ENCODE assay signal across 8 mouse cellular contexts in genomic region chr10:19015257-19015862, GRCm38 (mm10). TPM values are rescaled to one million over a fixed set of nuclear protein-coding genes. Genes with fewer than 3 reads are reported as not detected.
DNase-seq lines count a peak whose midpoint lies in the region; ATAC-seq lines count a peak whose summit lies in the region.

TSS of gene Tnfaip3 (minus strand) at chr10:19015657.

- H3K4me1 ChIP-seq in hindbrain, embryonic 12.5 days, result peaks cover 9% of the 10 kb centered on the region; the same call in 1 of the 2 replicates

- H3K4me2 ChIP-seq in hindbrain, embryonic 12.5 days (replicated peaks), result peak within 1 kb of the TSS; percentile 87

- 0% methylated on average over 38 of the region's 38 CpGs for WGBS in hindbrain, embryonic 12.5 days

- peak; percentile 96 for ATAC-seq in hindbrain, embryonic 12.5 days (ENCODE audit: low FRiP score)

- H3K9me3 ChIP-seq in hindbrain, embryonic 12.5 days (replicated peaks), result no peaks in the 10 kb centered on the region

- H3K4me3 ChIP-seq in hindbrain, embryonic 12.5 days, result peak within 1 kb of the TSS; percentile 85

- peaks cover 6% of the 10 kb centered on the region for H3K27me3 ChIP-seq in hindbrain, embryonic 12.5 days

- H3K9ac ChIP-seq in hindbrain, embryonic 12.5 days, result peak within 1 kb of the TSS; percentile 87

- DNase-seq in Muller cell, postnatal 12 days (ENCODE audit: inconsistent ontology term), result peak; percentile 98
- DNase-seq in cerebellum, adult 9-11 months, result peak; percentile 93
- DNase-seq in frontal cortex, postnatal 10 days (ENCODE audit: low spot score in 2 of 2), result peak; percentile 86 to 95
- peak; percentile 95 to 96 for DNase-seq in layer of hippocampus, postnatal 14 days (ENCODE audit: low spot score in 2 of 2)
- peak; percentile 98 for DNase-seq in lung, postnatal 14 days
- DNase-seq in retina, adult 2 months (ENCODE audit: low read depth, low spot score), result peak; percentile 88
- peak; percentile 96 to 98 for DNase-seq in thymus, postnatal 36 days

- H3K27ac ChIP-seq in hindbrain, embryonic 12.5 days, result peak within 1 kb of the TSS; percentile 64

- no peaks in the 10 kb centered on the region for H3K36me3 ChIP-seq in hindbrain, embryonic 12.5 days

RNA-seq across cellular contexts. Expression of gene Tnfaip3, which starts in this region (rescaled TPM):
- polyA plus RNA-seq in hindbrain, embryonic 12.5 days (2016; fragmentation: Nextera tagmentation; extraction: Ambion mirVana), result 2.0 and 2.9 TPM in 2 replicates
- 1 to 10 TPM; 4.5 to 4.6 TPM for total RNA-seq in layer of hippocampus, postnatal 14 days (2021)

Comparison
In these comparisons a context has a peak if more than half of its experiments do, and no peak if none do; other contexts are left out.
1. Peak in every context shown above with its lines: DNase-seq, ATAC-seq, H3K4me3 ChIP-seq and H3K27ac ChIP-seq.